Mouse (Mus musculus) heart, postnatal 0 days (tissue): ENCODE measurements around the gene Upf3b. TPM values are rescaled to one million over a fixed set of nuclear protein-coding genes. Genes with fewer than 3 reads are reported as not detected.
A peak's percentile ranks its signal among the peaks of the same experiment; 100 is the strongest.

Experiments used
- ATAC-seq: fragments of 200-750 bp; cut with Nextera tagmentation; 2 replicates; pipeline ENCODE4 v1.8.0; 2017; ENCODE audit warnings: low read depth, moderate number of reproducible peaks, moderate library complexity; ENCODE audit not compliant: insufficient read depth
- DNase-seq: peaks from one replicate; pipeline ENCODE4 v3.0.0-alpha.2; 2016; ENCODE audit warnings: low spot score
- H3K27ac ChIP-seq: fragments of 300-500 bp; sonication (generic); 2 replicates; pipeline ENCODE4 v1.5.1; 2014; ENCODE audit warnings: low read depth, mild to moderate bottlenecking
- H3K27me3 ChIP-seq: fragments of 300-500 bp; sonication (generic); 2 replicates; pipeline ENCODE4 v1.6.1; 2014; ENCODE audit warnings: low read length, mixed read lengths; ENCODE audit not compliant: control insufficient read depth, insufficient read depth
- H3K36me3 ChIP-seq: fragments of 300-500 bp; sonication (generic); replicated peaks from 2 replicates; pipeline ENCODE4 v1.6.1; 2014; ENCODE audit warnings: low read length, mixed read lengths; ENCODE audit not compliant: control insufficient read depth, insufficient read depth
- H3K4me1 ChIP-seq: fragments of 300-500 bp; sonication (generic); 2 replicates; pipeline ENCODE4 v1.6.1; 2014; ENCODE audit warnings: antibody characterized with exemption; ENCODE audit not compliant: control insufficient read depth, insufficient read depth
- H3K4me2 ChIP-seq: fragments of 300-500 bp; sonication (generic); 2 replicates; pipeline ENCODE4 v1.6.1; 2014; ENCODE audit warnings: low read depth, mild to moderate bottlenecking, low read length, moderate library complexity
- H3K4me3 ChIP-seq: fragments of 300-500 bp; sonication (generic); 2 replicates; pipeline ENCODE4 v1.5.1; 2014; ENCODE audit warnings: low read depth, low read length
- H3K9ac ChIP-seq: fragments of 300-500 bp; sonication (generic); replicated peaks from 2 replicates; pipeline ENCODE4 v1.6.1; 2014; ENCODE audit warnings: low read depth, low read length, mixed read lengths
- H3K9me3 ChIP-seq: fragments of 300-500 bp; sonication (generic); replicated peaks from 2 replicates; pipeline ENCODE4 v1.6.1; 2016; ENCODE audit warnings: low read length; ENCODE audit not compliant: control insufficient read depth
- CTCF ChIP-seq: IDR thresholded peaks from 2 replicates; pipeline ENCODE4 v1.5.1; 2016; ENCODE audit warnings: antibody characterized with exemption, control low read depth, low read depth
- EP300 ChIP-seq: IDR thresholded peaks from 2 replicates; pipeline ENCODE4 v1.6.1; 2016; ENCODE audit warnings: antibody characterized with exemption, low read depth
- WGBS: fragments of 180-500 bp; shearing (Covaris S2); extraction: QIAGEN DNeasy Blood & Tissue Kit; methylation state at CpG from one replicate; pipeline ENCODE4 v1.1.7; 2014; 5-methylcytosine and 5-hydroxymethylcytosine counted together
- polyA plus RNA-seq: library from polyadenylated mRNA; unstranded; fragments of >200 nt; fragmentation: Nextera tagmentation; extraction: Ambion mirVana; gene quantifications from 2 replicates; pipeline ENCODE4 v1.2.1, GENCODE M21; 2015
- total RNA-seq: library from RNA; depleted of rRNA; stranded (reverse); fragments of >200 nt; gene quantifications from 2 replicates; pipeline ENCODE4 v1.2.3, GENCODE M21; 2014; ENCODE audit warnings: low replicate concordance

Gene Upf3b
- total and polyA plus RNA-seq, 2 experiments from 2014 or later: 8.1 to 9.3 TPM

DNA sequence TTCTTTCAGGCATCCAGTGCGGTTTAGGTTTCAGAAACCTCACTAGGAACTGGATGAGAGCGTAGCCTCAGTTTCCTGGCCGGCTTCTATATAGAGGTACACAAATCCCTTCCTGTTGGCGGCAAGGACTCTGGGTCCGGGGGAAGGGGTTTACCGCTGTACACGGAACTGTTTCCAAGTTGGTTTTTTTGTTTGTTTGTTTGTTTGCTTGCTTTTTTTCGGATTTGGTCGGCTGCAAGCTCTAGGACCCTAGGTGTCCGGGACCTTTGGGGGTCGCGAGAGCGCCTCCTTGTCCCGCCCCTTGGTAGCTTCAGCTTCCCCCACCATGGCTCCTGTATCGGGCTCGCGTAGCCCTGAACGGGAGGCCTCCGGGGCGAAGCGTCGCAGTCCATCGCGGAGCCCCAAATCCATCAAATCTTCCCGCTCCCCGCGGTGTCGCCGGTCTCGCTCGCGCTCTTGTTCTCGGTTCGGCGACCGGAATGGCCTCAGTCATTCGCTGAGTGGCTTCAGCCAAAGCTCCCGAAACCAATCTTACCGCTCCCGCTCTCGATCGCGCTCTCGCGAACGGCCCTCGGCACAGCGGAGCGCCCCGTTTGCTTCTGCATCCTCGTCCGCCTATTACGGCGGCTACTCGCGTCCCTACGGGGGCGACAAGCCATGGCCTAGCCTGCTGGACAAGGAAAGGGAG lies 16.7 kb upstream of the Upf3b start, which contains the start of gene Nkap:
TSS of gene Nkap (plus strand) at position 125 of the 688 bp plus-strand sequence.
- ATAC-seq: peak; percentile 82
- 4% methylated on average over 54 of the region's 58 CpGs for WGBS

DNA sequence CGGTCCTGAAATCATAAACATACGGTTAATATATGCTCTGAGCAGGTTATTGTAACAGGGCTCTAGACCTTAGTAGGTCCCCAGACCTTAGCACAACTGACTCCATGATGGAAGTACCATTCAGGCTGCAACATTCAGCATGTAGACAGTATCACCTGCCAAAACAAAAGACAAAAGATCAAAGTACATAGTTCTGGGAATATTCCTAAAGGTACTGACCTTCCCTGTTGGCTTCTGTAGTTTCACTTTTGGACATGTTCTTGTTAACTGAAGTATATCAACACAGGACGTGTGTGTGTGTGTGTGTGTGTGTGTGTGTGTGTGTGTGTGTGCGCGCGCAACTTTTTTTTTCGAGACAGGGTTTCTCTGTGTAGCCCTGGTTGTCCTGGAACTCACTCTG lies 15.4 kb upstream of the Upf3b start:
- H3K4me1 ChIP-seq: peaks cover 5% of the 10 kb centered on the region; the same call in 1 of the 2 replicates
- H3K9me3 ChIP-seq: no peaks in the 10 kb centered on the region
- WGBS: 85% methylated on average over 7 of the region's 7 CpGs
- ATAC-seq (no peak), DNase-seq (no peak)
- TF ChIP-seq CTCF: no peak
- TF ChIP-seq EP300: no peak
- no peak overlapping the region for H3K4me2 ChIP-seq
- H3K27ac ChIP-seq: no peak overlapping the region
- H3K9ac ChIP-seq: no peak overlapping the region
- no peaks in the 10 kb centered on the region for H3K27me3 ChIP-seq
- no peak overlapping the region for H3K4me3 ChIP-seq
- H3K36me3 ChIP-seq: no peaks in the 10 kb centered on the region

More for the DNA sequence above, 16.7 kb upstream of the Upf3b start, which contains the start of gene Nkap:
- peaks cover 5% of the 10 kb centered on the region; the same call in 1 of the 2 replicates for H3K4me1 ChIP-seq
- peak within 1 kb of the TSS; percentile 57 for H3K4me2 ChIP-seq
- peak within 1 kb of the TSS; percentile 73 for H3K27ac ChIP-seq
- DNase-seq: peak; percentile 50
- TF ChIP-seq EP300: no peak
- no peak for TF ChIP-seq CTCF
- no peaks in the 10 kb centered on the region for H3K27me3 ChIP-seq
- H3K9ac ChIP-seq: peak within 1 kb of the TSS; percentile 87
- no peaks in the 10 kb centered on the region for H3K9me3 ChIP-seq
- H3K4me3 ChIP-seq: peak within 1 kb of the TSS; percentile 82
- H3K36me3 ChIP-seq: no peaks in the 10 kb centered on the region

DNA sequence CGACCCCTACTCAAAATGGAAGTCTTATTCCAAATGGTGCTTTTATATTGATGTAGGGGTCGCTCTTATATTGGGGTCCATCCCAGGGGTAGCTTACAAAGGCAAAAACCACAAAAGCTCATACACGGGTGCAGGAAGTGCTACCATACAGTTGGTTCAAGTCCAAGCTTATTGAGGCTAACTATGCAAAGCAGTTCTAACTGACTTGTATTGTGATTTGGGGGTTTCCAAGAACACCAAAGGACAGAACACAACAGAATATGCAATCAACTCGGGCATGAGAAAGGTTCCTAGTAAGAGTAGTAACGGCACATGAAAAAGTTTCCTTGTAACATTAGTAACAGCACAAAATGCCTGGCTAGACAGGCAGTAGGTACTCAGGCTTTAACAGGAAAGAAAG lies 10.1 kb upstream of the Upf3b start:
- Histone ChIP-seq H3K4me1 (no peaks in the 10 kb centered on the region), H3K4me3 (no peak overlapping the region), H3K27me3 (no peaks in the 10 kb centered on the region), H3K27ac (no peak overlapping the region), H3K9ac (no peak overlapping the region), H3K9me3 (no peaks in the 10 kb centered on the region), H3K36me3 (no peaks in the 10 kb centered on the region), H3K4me2 (no peak overlapping the region)
- TF ChIP-seq EP300 (no peak), CTCF (no peak)
- whole genome bisulfite sequencing: 55% methylated on average over 5 of the region's 5 CpGs
- DNase-seq: no peak
- ATAC-seq: no peak

DNA sequence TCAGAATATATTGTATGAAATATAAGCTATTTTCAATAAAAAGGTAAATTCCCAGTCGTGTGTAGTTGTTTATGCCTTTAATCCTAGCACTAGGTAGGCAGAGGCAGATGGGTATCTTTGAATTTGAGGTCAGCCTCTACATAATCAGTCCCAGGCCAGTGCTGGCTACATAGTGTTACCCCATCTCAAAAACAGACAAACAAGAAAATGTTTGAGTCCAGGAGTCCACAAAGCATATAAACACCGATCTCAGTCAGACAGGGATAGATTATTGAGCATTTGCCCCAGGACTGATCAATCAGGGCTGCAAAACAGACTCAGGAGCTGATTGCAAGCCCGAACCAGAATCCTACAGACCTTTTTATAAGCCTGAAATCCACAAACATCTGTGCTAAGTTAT lies 9.5 kb upstream of the Upf3b start:
- Histone ChIP-seq H3K4me2 (no peak overlapping the region), H3K9ac (no peak overlapping the region), H3K9me3 (no peaks in the 10 kb centered on the region), H3K27me3 (no peaks in the 10 kb centered on the region), H3K36me3 (no peaks in the 10 kb centered on the region), H3K27ac (no peak overlapping the region), H3K4me3 (no peak overlapping the region), H3K4me1 (no peaks in the 10 kb centered on the region)
- WGBS: 39% methylated on average over 3 of the region's 3 CpGs
- DNase-seq (no peak), ATAC-seq (no peak)
- TF ChIP-seq EP300 (no peak), CTCF (no peak)

DNA sequence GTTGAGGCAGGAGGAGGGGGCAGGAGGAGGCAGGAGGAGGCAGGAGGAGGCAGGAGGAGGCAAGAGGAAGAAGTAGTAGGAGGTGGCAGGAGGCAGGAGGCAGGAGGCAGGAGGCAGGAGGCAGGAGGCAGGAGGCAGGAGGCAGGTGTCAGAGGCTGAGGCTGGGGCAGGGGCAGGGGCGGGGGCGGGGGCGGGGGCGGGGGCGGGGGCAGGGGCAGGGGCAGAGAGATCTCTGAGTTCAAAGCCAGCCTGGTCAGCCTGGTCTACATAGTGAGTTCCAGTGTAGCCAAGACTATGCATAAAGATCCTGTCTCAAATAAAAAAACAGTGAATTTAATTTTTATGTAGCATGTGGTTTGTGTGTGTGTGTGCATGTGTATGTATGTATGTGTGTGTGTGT lies 7.0 kb upstream of the Upf3b start:
- ATAC-seq (no peak), DNase-seq (no peak)
- no peak overlapping the region for H3K4me2 ChIP-seq
- H3K4me1 ChIP-seq: no peaks in the 10 kb centered on the region
- H3K27me3 ChIP-seq: no peaks in the 10 kb centered on the region
- 11% methylated on average over 3 of the region's 5 CpGs for WGBS
- no peak overlapping the region for H3K4me3 ChIP-seq
- H3K36me3 ChIP-seq: no peaks in the 10 kb centered on the region
- no peaks in the 10 kb centered on the region for H3K9me3 ChIP-seq
- H3K27ac ChIP-seq: no peak overlapping the region
- H3K9ac ChIP-seq: no peak overlapping the region
- TF ChIP-seq EP300 (no peak), CTCF (no peak)

DNA sequence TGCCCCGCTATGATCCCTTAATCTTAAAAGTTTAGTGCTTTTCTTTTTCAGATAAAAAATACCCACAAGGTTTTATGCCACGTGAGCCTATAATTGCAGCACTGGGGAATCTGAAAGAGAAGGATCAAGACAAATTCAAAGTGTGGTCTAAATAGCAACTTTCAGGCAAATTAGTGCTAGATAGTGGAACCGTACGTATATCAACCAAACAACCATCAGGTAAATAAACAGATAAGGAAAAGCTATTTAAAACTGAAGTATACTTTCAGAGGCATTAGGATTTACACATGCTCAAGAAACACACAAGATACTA lies 715 bp upstream of the Upf3b start:
- H3K9me3 ChIP-seq: no peaks in the 10 kb centered on the region
- H3K36me3 ChIP-seq: no peaks in the 10 kb centered on the region
- H3K9ac ChIP-seq: no peak overlapping the region
- ATAC-seq: no peak
- no peak overlapping the region for H3K4me3 ChIP-seq
- no peak overlapping the region for H3K27ac ChIP-seq
- no peaks in the 10 kb centered on the region for H3K27me3 ChIP-seq
- TF ChIP-seq EP300: no peak
- no peak for TF ChIP-seq CTCF
- whole genome bisulfite sequencing: 71% methylated on average over 4 of the region's 4 CpGs
- peak overlapping the region; percentile 15; the same call in 1 of the 2 replicates for H3K4me2 ChIP-seq
- no peak for DNase-seq
- H3K4me1 ChIP-seq: no peaks in the 10 kb centered on the region
